Mouse (Mus musculus) heart, embryonic 15.5 days (tissue): ENCODE data around the gene Dnm3. TPM values are rescaled to one million over a fixed set of nuclear protein-coding genes. Genes with fewer than 3 reads are reported as not detected.

Source experiments
- ATAC-seq: fragments of 200-750 bp; cut with Nextera tagmentation; replicated peaks from 2 replicates; pipeline ENCODE4 v1.8.0; 2017; ENCODE audit warnings: low read depth, moderate TSS enrichment; ENCODE audit not compliant: insufficient number of reproducible peaks, insufficient read depth, low FRiP score
- H3K27ac ChIP-seq: fragments of 300-500 bp; sonication (generic); 2 replicates; pipeline ENCODE4 v1.5.1; 2015; ENCODE audit warnings: mild to moderate bottlenecking, inconsistent platforms
- H3K27me3 ChIP-seq: fragments of 300-500 bp; sonication (generic); 2 replicates; pipeline ENCODE4 v1.6.1; 2015; ENCODE audit warnings: inconsistent platforms
- H3K36me3 ChIP-seq: fragments of 300-500 bp; sonication (generic); 2 replicates; pipeline ENCODE4 v1.6.1; 2015; ENCODE audit warnings: mild to moderate bottlenecking, inconsistent platforms
- H3K4me1 ChIP-seq: fragments of 300-500 bp; sonication (generic); replicated peaks from 2 replicates; pipeline ENCODE4 v1.6.1; 2015; ENCODE audit warnings: inconsistent platforms
- H3K4me2 ChIP-seq: fragments of 300-500 bp; sonication (generic); 2 replicates; pipeline ENCODE4 v1.6.1; 2015; ENCODE audit warnings: inconsistent platforms, mild to moderate bottlenecking, moderate library complexity
- H3K4me3 ChIP-seq: fragments of 300-500 bp; sonication (generic); 2 replicates; pipeline ENCODE4 v1.5.1; 2015; ENCODE audit warnings: mild to moderate bottlenecking, inconsistent platforms
- H3K9ac ChIP-seq: fragments of 300-500 bp; sonication (generic); 2 replicates; pipeline ENCODE4 v1.6.1; 2015; ENCODE audit warnings: mild to moderate bottlenecking, inconsistent platforms
- H3K9me3 ChIP-seq: fragments of 300-500 bp; sonication (generic); replicated peaks from 2 replicates; pipeline ENCODE4 v1.6.1; 2016; ENCODE audit warnings: inconsistent platforms
- WGBS: fragments of 180-500 bp; shearing (Covaris S2); methylation state at CpG from one replicate; pipeline ENCODE4 v1.1.7; 2015; ENCODE audit warnings: mixed read lengths; 5-methylcytosine and 5-hydroxymethylcytosine counted together
- polyA plus RNA-seq: library from polyadenylated mRNA; unstranded; fragments of >200 nt; fragmentation: Nextera tagmentation; extraction: Ambion mirVana; gene quantifications from 2 replicates; pipeline ENCODE4 v1.2.1, GENCODE M21; 2015

Gene Dnm3
- polyA plus RNA-seq, 1 experiment from 2014 or later = 1.7 TPM

- ATAC-seq = no peak
- Histone ChIP-seq H3K4me2 (no peak overlapping the region), H3K27ac (no peak overlapping the region), H3K9ac (no peak overlapping the region), H3K4me1 (peaks cover 27% of the 10 kb centered on the region), H3K36me3 (no peaks in the 10 kb centered on the region), H3K4me3 (no peak overlapping the region), H3K9me3 (no peaks in the 10 kb centered on the region), H3K27me3 (no peaks in the 10 kb centered on the region)
- 55% methylated on average over 7 of the region's 7 CpGs for WGBS
These were observed 297.4 kb downstream of the Dnm3 start for GRCm38 (mm10) chr1:162180451-162180850.

- ATAC-seq = no peak
- Histone ChIP-seq H3K27me3 (no peaks in the 10 kb centered on the region), H3K36me3 (no peaks in the 10 kb centered on the region), H3K9ac (no peak overlapping the region), H3K4me3 (no peak overlapping the region), H3K9me3 (no peaks in the 10 kb centered on the region), H3K4me1 (peaks cover 21% of the 10 kb centered on the region), H3K27ac (no peak overlapping the region), H3K4me2 (no peak overlapping the region)
- WGBS = 78% methylated on average over 4 of the region's 4 CpGs
These were observed 298.4 kb downstream of the Dnm3 start for GRCm38 (mm10) chr1:162179401-162179800.

DNA sequence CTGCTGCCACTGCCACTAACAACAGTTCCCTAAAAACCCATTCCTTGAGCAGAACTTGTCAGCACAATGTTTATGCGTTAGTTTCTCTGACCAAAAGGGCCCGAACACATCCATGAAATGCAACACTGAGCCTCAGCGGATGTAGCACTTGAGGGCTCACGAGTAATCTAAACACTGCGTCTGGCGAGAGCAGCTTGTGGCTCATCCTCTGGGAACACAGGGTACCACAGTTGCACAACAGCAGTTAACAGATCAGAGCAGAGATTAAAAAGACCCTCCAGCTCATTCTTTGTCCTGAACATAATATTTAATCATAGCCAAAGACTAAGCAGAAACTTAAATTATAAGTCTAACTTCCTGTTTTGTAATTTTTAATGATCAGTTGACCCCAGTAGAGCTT, 305.0 kb downstream of the Dnm3 start:
- Histone ChIP-seq H3K4me1 (no peaks in the 10 kb centered on the region), H3K9ac (no peak overlapping the region), H3K27me3 (no peaks in the 10 kb centered on the region), H3K4me2 (no peak overlapping the region), H3K4me3 (no peak overlapping the region), H3K36me3 (no peaks in the 10 kb centered on the region), H3K9me3 (no peaks in the 10 kb centered on the region), H3K27ac (no peak overlapping the region)
- ATAC-seq = no peak
- 64% methylated on average over 6 of the region's 6 CpGs for WGBS

GRCm38 (mm10) chr1:162163687-162164484, 313.9 kb downstream of the Dnm3 start:
- no peak for ATAC-seq
- 60% methylated on average over 7 of the region's 7 CpGs for WGBS
- Histone ChIP-seq H3K27me3 (no peaks in the 10 kb centered on the region), H3K9ac (no peak overlapping the region), H3K4me2 (no peak overlapping the region), H3K27ac (no peak overlapping the region), H3K36me3 (no peaks in the 10 kb centered on the region), H3K4me3 (no peak overlapping the region), H3K9me3 (no peaks in the 10 kb centered on the region), H3K4me1 (peaks cover 5% of the 10 kb centered on the region; the same call in 1 of the 2 replicates)

DNA sequence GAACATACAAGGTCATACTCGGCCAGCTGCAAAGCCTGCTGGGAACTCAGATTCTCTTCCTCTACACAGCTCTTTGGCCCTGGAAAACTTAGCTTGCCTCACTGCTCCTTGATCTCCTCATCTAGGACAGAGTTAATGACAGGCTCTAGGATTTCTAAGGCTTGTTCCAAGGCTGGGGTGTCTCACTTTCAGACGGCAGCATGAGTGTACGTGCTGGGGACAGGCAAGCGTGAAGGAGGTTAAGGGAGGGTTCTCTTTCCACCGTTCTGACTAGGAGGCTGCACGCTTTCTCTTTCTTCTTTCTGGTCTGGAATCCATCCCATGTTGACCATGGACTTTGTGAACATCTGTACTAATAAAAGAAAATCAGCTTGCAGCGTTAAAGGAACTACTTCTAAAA, 315.2 kb downstream of the Dnm3 start:
- Histone ChIP-seq H3K9me3 (no peaks in the 10 kb centered on the region), H3K4me3 (no peak overlapping the region), H3K36me3 (no peaks in the 10 kb centered on the region), H3K4me1 (peaks cover 5% of the 10 kb centered on the region; the same call in 1 of the 2 replicates), H3K9ac (no peak overlapping the region), H3K27me3 (no peaks in the 10 kb centered on the region), H3K27ac (no peak overlapping the region), H3K4me2 (no peak overlapping the region)
- ATAC-seq = no peak
- whole genome bisulfite sequencing = 57% methylated on average over 7 of the region's 7 CpGs

DNA sequence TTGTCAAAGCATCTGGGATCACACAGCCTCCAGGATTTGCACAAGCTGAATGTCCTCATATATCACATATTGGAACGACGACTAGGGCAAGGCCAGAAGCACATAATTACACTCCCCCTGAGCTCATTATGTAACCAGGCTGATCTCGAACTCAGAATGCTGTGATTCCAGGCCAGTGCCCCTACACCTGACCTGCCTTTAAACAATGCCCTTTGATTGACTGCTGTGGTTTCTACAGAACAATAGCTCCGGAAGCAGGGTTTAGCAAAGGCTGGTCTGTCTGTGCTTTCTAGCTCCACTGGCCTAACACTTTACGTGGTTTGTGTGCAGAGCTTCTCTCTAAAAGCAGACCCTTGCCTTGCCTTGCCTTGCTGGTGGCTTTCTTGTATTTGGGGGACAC, 315.6 kb downstream of the Dnm3 start:
- no peaks in the 10 kb centered on the region for H3K27me3 ChIP-seq
- no peak overlapping the region for H3K4me2 ChIP-seq
- WGBS = 67% methylated on average over 5 of the region's 5 CpGs
- H3K9me3 ChIP-seq = no peaks in the 10 kb centered on the region
- no peak for ATAC-seq
- no peak overlapping the region for H3K9ac ChIP-seq
- peaks cover 5% of the 10 kb centered on the region; the same call in 1 of the 2 replicates for H3K4me1 ChIP-seq
- no peaks in the 10 kb centered on the region for H3K36me3 ChIP-seq
- H3K27ac ChIP-seq = no peak overlapping the region
- H3K4me3 ChIP-seq = no peak overlapping the region

DNA sequence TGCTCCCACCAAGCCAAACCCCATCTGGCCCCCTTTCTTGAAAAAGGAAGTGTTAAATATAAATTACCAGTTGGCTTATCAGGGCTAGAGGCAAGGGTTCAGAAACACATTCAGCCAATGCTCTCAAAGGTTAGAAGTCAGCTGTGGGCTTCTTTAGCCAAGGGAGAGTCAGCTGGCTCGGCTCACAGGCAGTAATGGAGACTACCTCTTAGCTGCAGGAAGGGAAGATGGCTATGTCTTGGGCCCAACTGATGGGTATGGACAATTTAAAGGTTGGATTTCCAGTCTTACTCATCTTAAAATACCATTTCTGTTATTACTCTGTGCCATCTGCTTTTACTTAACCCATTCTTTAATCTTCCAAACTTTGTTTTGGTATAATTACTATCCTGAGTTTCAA, 317.1 kb downstream of the Dnm3 start:
- no peaks in the 10 kb centered on the region for H3K36me3 ChIP-seq
- H3K4me2 ChIP-seq = no peak overlapping the region
- ATAC-seq = no peak
- no peaks in the 10 kb centered on the region for H3K9me3 ChIP-seq
- whole genome bisulfite sequencing = 61% methylated on average over 1 of the region's 1 CpGs
- H3K4me3 ChIP-seq = no peak overlapping the region
- H3K4me1 ChIP-seq = peaks cover 5% of the 10 kb centered on the region; the same call in 1 of the 2 replicates
- no peak overlapping the region for H3K27ac ChIP-seq
- H3K9ac ChIP-seq = no peak overlapping the region
- H3K27me3 ChIP-seq = no peaks in the 10 kb centered on the region

- no peak overlapping the region for H3K4me3 ChIP-seq
- no peaks in the 10 kb centered on the region for H3K9me3 ChIP-seq
- H3K36me3 ChIP-seq = no peaks in the 10 kb centered on the region
- H3K27ac ChIP-seq = no peak overlapping the region
- no peak overlapping the region for H3K4me2 ChIP-seq
- no peak overlapping the region for H3K9ac ChIP-seq
- 0 out of 2 replicates have a peak, but pooled peaks cover 5% of the 10 kb centered on the region for H3K4me1 ChIP-seq
- WGBS = 81% methylated on average over 2 of the region's 2 CpGs
- ATAC-seq = no peak
- H3K27me3 ChIP-seq = no peaks in the 10 kb centered on the region
These were observed 319.3 kb downstream of the Dnm3 start for GRCm38 (mm10) chr1:162158486-162158885.

DNA sequence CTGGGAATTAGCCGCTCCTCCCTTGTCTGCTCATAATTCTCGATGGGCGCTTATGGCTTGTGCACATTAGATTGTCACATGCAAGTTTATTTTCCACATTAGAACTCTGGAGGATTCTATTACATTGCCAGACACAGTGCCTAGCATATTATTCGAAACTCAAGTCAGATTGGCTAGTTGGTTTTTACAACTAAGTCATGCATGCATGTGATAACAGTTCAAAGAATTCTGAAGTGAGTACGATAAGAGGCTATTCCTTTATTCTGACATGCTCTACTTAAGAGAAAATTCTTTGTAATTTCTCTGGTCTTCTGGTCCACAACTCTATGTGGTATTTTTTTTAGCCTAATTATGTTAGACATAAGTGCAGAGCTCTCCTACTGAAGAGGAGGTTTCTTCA, 320.2 kb downstream of the Dnm3 start:
- H3K27ac ChIP-seq = 0 out of 2 replicates have a peak overlapping the region, but pooled peaks have one; percentile 12
- H3K36me3 ChIP-seq = no peaks in the 10 kb centered on the region
- no peaks in the 10 kb centered on the region for H3K9me3 ChIP-seq
- no peak overlapping the region for H3K4me3 ChIP-seq
- H3K9ac ChIP-seq = no peak overlapping the region
- WGBS = 71% methylated on average over 5 of the region's 5 CpGs
- no peaks in the 10 kb centered on the region for H3K27me3 ChIP-seq
- H3K4me1 ChIP-seq = no peaks in the 10 kb centered on the region
- H3K4me2 ChIP-seq = no peak overlapping the region
- no peak for ATAC-seq

GRCm38 (mm10) chr1:162156873-162157272, 321.0 kb downstream of the Dnm3 start:
- ATAC-seq = no peak
- Histone ChIP-seq H3K9me3 (no peaks in the 10 kb centered on the region), H3K9ac (no peak overlapping the region), H3K4me1 (no peaks in the 10 kb centered on the region), H3K27ac (no peak overlapping the region), H3K36me3 (no peaks in the 10 kb centered on the region), H3K4me2 (no peak overlapping the region), H3K27me3 (no peaks in the 10 kb centered on the region), H3K4me3 (no peak overlapping the region)
- 67% methylated on average over 5 of the region's 5 CpGs for WGBS

GRCm38 (mm10) chr1:162155546-162155945, 322.3 kb downstream of the Dnm3 start:
- no peaks in the 10 kb centered on the region for H3K9me3 ChIP-seq
- H3K4me2 ChIP-seq = no peak overlapping the region
- no peaks in the 10 kb centered on the region for H3K4me1 ChIP-seq
- no peaks in the 10 kb centered on the region for H3K36me3 ChIP-seq
- 79% methylated on average over 3 of the region's 3 CpGs for WGBS
- no peaks in the 10 kb centered on the region for H3K27me3 ChIP-seq
- no peak for ATAC-seq
- no peak overlapping the region for H3K4me3 ChIP-seq
- no peak overlapping the region for H3K27ac ChIP-seq
- no peak overlapping the region for H3K9ac ChIP-seq

- no peak for ATAC-seq
- WGBS = 84% methylated on average over 5 of the region's 5 CpGs
These were observed 324.7 kb downstream of the Dnm3 start for GRCm38 (mm10) chr1:162153118-162153517.

More at GRCm38 (mm10) chr1:162153118-162153517, 324.7 kb downstream of the Dnm3 start:
- H3K27me3 ChIP-seq = no peaks in the 10 kb centered on the region
- no peaks in the 10 kb centered on the region for H3K36me3 ChIP-seq
- no peak overlapping the region for H3K4me2 ChIP-seq
- H3K4me3 ChIP-seq = no peak overlapping the region
- no peak overlapping the region for H3K9ac ChIP-seq
- no peaks in the 10 kb centered on the region for H3K9me3 ChIP-seq
- no peaks in the 10 kb centered on the region for H3K4me1 ChIP-seq
- no peak overlapping the region for H3K27ac ChIP-seq
